Mouse (Mus musculus): ENCODE measurements around the gene Ccdc88b.

Ccdc88b gene

DNA sequence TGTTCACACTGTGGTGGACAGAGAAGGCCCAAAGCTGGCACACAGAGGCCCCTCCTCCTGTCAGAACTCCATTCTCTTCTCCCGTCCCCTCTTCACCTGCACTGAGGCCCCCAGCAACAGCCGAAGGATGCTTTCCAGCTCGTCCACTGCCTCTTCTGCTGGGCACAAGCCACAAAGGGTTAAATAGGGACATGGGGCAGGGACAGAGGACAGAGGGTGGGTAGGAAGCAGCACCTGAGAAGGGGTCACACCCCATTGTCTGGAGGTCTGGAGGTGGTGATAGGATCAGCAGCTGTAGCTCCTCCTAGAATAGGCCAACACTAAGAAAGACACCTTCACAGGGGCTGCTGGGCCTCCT is 1.0 kb downstream of the Ccdc88b start:
- peak; percentile 91 for DNase-seq

DNA sequence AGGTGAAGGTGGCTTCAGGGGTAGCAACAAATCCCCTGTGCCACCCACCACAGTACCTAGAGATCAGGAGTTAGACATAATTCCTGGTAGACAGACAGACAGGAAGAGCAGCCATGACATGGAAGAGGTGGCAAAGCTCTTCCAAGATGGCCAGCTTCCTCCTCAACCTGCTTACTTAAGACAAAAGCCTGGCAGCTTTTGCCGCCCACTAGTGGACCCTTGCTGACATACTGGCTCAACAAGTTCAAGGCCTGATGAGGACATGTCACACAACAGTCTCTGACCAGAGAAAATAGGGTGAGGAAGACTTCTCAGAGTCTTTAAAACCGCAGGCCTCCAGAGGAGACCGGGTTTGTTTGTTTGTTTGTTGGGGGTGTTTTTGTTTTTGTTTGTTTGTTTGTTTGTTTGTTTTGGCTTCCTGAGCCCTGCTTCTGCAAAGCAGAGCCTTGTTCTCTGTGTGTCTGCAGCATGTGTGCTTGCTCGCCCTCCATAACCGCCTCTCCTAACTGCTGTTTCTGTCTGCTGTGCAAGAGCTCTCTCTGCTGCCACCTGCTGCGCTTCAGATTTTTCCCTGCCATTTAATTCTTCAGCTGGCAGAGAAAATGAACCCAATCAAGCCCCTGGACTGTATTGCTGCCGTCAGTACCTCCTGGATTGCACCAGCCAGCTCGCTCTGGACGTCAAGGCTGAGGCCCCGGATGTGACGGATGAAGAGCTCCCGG is 1.6 kb downstream of the Ccdc88b start:
- no peak for DNase-seq

DNA sequence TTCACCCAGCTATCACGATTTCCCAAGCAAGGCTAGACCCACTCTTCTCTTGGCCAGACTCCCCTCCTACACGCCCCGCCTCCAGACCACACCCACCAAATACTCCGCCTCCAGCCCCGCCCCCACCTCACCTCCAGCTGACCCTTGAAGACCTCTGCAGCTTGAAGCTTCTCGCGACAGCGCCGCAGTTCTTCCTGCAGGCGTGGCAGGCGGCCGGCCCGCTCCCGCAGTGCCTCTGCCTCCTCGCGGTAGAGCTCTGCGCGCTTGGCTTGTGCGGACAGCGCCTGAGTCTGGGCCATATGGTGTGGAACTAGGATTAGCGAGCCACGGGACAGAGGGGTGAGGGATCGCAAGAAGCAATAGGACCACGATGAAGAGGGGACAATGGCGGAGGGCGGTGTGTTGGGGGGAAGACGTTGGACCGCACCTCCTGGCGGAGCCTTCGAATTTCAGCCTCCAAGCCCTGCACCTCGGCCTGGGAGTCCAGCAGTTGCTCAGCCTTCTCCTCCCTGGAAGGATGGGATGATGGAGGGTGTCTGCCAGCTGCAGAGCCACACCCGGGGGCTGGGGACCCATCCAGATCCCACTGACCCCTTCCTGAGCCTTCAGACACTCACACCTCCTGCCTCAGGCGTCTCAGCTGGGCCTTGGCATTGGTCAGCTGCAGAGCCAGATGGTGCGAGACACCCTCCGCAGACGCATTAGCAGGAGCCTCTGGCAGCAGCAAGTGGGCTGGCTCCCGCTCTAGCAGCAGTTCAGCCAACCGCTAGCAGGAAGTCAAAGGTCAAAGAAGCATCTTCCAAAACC is 2.6 kb downstream of the Ccdc88b start:
- peak; percentile 94 for DNase-seq

DNA sequence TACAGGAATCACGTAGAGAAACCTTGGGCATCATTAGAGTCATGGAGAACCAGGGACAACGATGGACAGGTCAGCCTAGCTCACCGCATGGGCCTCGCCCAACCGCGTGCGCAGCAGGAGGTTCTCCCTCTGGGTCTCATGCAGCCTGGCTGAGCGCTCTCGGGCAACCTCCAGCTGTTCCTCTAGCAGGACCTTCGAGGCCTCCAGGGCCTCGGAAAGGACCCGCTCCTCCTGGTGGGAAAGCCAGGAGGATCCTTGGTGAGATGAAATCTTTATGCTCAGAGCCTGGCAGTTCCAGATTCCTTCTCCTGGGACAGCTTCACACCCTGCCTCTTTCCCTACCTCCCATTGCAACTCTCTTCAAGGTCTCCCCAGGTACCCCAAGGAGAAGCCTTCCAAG is 3.4 kb downstream of the Ccdc88b start:
- peak; percentile 75 for DNase-seq

DNA sequence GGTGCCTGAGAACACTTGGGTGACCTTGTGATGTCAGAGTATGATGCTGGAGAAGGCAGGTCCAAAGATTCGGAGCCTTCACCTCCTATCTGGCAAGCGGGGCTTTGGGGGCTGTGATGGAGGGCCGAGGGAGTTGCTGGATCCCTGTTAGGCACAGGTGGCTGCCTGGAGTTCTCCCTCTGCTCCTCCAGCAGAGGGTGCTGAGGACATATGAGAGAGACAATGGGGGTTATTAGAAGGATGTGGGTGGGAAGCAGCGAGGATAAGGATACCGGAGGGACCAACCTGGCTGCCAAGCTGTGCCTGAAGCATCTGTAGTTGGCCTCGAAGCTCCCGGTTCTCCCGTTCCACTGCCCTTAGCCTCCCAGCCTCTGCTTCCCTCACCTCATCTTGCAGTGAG is 4.1 kb downstream of the Ccdc88b start:
- DNase-seq = no peak

DNA sequence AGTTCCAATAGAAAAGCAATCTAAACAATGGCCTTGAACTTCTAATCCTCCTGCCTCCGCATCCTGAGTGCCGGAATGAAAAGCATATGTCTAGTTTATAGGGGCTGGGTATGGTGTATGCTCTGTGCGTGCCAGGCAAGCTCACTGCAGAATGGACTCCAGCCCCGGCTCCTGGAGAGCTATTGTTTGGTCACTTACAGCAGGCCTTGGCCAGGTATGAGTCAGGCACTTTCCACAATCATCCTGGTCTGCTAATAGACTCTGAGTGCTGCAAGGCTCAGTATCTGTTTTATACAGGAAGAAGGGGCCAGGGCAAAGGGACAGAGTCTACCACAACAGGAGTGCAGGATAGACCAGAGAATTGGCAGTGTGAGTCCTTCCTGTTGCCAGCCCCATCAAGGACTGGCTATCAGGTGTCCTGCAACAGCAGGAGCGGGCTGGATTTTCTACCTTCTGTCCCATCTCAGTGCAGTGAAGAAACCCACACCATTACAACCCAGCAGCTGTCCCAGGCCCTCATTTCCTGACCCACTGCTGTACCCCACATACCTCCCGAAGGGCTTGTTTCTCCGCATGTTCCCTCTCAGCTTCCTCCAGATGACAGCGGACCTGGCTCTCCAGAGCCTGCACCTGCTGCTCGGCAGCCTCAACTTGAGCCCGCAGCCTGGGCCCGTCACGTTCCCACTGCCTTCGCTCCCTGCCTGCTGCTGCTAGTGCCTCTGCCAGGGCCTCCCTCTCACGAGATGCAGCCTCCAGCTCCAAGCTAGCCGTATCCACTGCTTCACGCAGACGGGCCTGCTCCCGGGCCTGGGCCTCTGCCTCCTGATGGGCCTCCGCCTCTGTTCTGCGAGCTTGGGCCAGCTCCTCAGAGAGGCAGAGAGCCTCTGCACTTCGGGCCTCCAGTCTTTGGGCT is 5.4 kb downstream of the Ccdc88b start:
- no peak for DNase-seq

DNA sequence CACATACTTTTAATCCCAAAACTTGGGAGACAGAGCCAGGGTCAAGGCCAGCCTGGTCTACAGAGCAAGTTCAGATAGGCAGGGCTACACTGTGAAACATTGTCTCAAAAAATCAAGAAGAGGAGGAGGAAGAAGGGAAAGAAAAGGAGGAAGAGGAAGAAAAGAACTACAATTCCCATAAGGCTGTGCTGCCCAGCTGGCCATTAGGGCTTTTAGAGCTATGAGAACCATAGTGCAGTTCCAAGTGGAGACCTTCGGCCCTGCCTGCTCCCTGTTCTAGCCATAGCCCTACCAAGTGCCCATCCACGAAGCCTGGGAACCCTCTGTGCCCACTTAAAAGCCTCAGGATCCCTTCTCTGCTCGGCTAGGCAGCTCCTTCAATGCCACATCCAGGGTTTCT is 6.5 kb downstream of the Ccdc88b start:
- no peak for DNase-seq

DNA sequence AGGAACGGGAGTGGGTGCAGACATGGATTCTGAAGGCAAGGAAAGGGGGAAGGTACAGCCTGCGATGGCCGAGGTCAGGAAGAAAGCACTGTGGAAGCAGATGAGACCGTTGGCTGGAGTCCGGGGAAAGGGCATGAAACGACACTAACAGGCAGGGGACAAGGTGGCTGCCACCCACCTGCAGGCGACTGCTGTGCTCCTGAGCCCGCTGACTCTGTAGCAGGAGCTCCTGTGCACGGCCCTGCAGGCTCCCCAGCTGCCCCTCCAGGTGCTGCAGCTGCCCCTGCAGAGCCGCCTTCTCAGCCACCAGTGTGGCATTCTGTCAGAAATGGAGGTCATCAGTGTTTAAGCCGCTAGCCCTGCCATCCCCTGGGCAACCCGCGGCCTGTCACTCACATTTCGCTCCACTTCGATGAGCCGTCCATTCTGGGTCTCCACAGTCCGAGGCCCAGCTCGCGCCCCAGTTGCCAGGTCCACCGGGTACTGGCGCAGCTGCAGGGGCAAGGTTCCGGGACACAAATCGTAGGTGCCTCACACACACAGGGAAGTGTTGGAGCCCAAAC is 8.4 kb downstream of the Ccdc88b start:
- DNase-seq = peak; percentile 82

DNA sequence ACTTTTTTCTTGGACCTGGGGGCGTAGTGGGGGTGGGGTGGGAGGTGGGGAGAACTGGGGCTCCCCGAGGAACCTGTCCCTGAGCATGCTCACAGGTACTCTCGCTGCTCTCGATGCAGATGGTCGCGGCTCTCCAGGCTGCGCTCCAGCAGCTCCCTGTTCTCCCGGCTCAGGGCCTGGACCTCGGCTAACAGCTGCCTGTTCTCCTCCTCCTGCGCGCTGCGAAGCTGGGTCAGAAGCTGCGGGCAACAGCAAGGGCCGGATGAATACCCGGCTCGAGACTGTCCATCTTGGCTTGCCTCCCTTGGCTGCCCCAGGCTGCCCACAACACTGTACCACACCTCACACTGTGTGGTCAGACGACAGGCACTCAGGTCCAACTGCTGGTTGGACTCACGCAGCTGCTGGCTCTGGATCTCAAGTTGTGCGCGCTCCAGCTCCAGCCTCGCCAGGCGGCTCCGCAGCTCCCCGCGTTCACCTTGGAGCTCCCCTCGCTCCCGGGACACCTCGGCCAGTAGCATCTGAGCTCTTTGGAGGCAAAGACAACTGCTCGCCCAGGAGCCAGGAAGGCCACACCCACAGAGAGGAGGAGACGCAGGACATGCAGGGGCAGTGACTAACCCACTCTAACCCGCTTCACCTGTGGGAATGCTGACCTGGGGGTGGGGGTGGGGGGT is 10.0 kb downstream of the Ccdc88b start:
- DNase-seq = peak; percentile 86

DNA sequence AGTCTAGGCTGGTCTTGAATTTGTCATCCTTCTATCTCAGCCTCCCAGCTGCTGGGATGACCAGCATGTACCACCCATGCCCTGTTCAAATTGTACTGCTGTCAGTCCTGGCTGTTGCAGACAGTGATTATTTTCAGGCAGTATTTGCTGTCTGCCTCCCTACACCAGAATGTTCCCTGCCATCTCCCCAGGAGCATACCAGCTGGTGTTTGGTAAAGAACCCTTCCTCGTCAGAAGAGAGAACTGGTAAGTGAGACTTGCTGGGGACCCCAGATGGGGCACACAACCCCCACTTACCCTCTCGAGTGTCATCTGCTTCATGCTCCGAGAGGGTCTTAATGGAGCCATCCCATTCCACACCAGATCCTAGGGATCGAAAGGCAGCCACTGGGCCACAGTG is 12.0 kb downstream of the Ccdc88b start:
- DNase-seq = no peak

DNA sequence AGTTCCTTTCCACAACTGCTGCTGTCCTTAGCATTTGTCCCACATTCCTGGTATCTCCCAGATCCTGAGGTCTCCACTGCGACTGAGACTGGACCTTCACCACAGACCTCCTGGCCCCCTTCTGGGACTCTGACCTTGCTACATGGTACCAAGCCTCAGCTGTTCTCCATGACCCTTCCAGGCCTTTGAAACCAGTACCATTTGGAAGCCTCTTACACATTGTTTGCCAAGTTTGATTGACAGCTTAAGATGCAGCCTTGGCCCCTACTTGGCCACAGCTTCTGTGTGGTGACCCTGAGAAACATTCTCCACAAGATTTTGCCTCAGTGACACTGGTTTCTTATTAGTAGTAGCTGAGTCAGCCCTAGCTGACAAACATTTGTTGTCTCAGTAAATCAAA is 15.7 kb downstream of the Ccdc88b start:
- peak; percentile 85 for DNase-seq

DNA sequence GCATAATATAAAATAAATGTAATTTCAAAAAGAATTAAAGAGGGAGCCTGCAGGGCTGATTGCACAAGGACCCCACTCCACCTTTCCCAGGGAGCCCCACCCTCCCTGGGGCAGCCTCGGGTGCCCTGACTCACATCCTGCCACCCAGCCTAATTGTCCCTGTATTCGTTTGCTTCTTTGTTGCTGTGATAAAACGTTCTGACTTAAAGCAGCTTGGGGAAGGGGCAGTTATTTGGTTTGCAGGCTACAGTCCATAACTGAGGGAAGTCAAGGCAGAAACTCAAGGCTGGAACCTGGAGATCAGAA is 16.8 kb downstream of the Ccdc88b start:
- peak; percentile 86 for DNase-seq

DNA sequence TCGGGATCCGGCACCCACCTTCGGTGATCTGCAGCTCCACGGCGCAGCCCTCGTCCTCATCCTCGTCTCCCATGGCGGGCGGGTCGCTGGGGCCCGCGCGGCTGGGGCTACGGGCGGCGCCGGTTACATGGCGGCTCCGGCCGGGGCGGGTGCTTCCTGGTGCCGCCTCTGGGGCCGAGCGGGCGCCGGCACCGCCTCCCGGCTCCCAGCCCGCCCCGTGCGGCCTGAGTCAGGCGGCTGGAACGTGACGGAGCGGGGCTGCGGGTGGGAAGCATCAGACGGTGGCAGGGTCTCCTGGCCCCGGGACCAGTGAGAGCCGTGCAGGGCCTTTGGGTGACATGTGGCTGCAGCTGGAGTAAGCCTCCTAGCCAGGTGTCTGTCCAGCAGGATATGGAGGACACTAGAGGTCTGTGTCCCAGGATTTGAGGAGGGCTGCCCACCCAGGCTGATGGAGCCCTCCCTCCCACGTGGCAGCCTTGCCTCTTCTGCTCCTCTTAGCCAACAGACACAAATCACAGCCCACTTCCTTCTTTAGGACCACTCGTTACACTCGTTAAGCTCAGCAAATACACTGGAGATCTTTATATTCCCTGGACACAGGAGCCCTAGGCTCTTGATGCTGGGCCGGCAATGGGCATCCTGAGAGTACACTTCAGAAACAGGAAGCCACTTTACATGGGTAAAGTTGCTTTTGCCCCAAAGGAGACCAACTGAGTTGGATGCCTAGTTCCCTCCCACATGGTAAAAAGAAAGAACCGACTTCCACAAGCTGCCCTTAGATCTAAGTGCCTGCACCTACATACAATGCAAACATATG is 17.3 kb downstream of the Ccdc88b start, which contains the start of gene Rps6ka4:
Gene Rps6ka4 (minus strand): TSS at position 162 of the 817 bp plus-strand sequence.
- DNase-seq = peak; percentile 99

DNA sequence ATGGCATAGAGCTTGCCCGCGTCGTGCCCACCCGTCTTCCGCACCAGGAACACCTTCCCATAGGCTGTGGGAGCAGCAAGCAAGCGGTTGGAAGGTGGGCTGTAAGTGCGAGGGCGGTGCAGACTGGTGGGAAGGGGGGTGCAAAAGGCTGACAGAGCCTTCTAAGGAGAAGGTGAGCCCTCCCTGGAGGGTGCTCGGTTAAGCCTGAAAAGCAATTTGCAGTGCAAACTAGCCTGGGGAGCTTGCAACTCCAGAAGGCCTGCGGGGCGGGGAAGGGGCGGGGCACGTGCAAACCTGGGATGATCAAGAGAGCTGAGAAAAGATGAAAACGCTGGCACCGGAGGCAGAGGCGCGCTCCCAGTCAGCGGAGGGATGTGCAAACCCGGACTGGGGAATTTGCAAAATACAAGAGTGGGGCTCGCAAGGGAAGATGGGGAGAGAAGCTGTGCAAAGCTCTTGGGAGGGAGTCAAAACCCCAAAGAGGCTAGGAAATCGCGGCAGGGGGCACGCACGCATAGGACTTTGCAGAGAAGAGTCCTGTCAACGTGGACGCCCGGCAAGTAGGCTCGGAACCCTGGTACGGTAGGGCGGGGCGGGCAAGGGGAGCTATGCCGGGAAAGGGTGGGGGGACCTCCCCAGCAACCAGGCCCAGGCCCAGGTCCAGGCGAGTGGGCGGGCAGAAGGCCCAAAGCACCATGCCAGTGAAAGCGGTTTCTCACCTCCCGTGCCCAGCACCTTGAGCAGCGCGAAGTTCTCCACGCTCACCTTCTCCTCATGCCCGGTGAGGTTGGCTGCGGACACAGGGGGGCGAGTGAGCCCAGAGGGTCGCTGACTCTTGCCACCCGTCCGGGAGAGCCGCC is 18.2 kb downstream of the Ccdc88b start:
- DNase-seq = peak; percentile 95

DNA sequence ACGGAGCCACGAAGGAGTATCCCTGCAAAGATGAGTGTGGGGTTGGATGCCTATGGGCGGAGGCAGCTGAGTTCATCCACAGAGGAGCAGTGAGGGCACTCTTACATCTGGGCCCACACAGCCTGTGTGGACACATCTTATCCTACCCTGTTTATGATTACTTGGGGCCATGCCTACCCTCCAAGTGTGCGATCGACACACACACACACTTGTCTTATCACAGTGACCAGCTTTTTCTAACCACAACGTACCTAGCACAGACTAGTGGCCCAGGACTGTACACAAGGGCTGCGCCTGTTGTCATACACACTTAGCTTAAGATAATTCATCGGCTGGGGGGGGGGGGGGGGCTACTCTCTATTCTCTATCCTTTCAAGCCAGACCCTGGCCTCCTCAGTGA is 25.6 kb downstream of the Ccdc88b start:
- no peak for DNase-seq

DNA sequence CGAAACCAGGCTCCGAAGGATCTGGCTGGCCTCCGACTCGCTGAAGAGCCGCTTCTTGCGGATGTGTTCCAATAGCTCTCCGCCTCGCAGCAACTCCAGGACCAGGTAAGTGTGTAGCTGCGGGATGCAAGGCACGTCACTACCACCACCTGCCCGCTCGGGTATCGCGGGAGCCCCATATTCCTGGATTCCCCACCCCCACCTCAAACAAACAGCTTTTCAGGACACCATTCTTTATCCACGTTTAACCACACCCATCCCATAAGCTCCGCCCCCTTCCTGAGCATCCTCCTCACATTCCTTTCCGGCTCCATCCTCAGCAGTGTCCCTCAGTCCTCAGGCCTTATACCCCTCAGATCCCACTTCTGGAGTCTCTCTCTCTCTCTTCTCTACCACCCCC is 26.7 kb downstream of the Ccdc88b start:
- DNase-seq = no peak

DNA sequence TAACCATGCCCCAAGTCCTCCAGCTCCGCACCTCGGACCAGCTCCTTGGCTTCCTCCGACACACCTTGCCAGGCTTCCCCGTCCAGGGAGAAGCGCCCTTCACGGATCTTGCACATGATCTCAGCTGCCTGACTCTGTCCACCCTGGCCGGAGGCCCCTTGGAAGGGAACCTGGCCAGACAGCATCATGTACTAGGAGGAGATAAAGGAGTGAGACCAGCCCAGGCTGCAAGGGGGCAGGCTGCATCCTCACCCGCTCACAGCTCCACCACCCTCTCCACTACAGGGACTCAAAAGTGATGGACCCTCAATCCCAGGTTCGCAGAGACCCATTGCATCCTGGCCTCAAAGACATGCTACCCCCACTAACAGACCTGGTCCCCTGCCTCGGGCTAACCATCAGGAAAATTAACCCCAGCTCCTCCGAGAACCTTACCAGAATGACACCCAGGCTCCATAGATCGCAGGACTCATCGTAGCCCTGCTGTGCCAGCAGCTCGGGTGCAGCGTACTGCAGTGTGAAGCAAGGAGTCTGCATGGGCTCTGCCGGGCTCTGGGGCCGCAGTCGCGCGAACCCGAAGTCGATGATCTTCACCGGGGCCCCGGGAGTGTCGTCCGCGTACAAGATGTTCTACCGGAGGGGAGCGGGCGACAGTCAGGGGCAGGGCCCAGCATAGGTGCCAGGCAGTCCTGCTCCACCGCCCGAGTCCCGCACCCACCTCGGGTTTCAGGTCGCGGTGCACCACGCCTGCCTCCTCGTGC is 27.3 kb downstream of the Ccdc88b start:
- DNase-seq = peak; percentile 88

DNA sequence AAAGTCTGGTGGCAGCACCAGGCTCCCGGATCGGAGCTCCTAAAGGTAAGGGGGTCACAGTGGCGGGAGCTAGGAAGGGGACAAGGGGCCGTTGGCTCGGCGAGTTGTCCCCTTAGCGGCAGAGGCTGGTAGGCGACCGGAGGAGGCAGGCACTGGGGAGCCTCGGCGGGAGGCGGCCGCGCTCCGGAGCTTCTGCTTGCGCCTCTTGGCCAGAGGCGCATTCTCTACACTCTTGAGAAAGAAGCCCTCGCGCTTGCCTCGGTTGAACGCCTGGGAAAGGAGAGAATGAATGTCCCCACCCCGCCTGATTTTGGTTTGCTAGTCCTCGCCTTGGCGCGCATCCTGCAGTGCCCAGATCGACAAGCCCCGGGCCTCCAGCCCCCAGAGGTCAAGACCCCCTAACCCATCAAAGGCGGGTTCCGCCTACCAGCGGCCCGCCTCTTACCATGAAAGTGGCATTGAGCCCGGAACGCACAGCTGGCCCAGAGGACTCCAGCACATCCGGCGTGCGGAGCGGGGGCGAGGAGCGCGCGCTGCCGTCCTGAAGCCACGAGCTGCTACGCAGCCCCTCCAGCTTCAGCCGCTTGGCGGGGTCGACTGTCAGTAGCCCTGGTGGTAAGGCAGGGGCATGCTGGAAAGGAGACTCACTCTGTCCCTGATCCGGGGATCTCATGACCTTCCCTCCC is 28.0 kb downstream of the Ccdc88b start:
- peak; percentile 89 for DNase-seq

DNA sequence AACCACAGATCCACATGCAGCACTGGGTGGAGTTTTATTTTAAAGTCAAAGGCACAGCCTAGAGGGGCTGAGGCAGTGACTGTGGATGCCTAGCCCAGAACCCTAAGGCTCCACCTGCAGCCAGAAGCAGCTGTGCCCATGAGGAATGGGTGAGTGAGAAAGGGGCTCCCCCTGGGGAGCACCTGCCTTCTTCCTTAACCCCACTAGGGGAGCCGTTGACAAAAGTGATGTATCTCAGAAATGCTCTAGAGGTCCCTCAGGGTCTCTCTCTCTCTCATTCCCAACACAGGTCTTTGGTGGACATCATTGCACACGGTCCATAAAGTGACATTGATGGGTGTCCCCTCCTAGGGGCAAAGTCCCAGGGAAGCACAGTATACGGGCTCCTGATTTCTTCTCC is 28.9 kb downstream of the Ccdc88b start:
- DNase-seq = no peak

Measured in heart, adult 11 months (tissue).